18 mouse cellular contexts compared by ENCODE assay signal in the genomic region with DNA sequence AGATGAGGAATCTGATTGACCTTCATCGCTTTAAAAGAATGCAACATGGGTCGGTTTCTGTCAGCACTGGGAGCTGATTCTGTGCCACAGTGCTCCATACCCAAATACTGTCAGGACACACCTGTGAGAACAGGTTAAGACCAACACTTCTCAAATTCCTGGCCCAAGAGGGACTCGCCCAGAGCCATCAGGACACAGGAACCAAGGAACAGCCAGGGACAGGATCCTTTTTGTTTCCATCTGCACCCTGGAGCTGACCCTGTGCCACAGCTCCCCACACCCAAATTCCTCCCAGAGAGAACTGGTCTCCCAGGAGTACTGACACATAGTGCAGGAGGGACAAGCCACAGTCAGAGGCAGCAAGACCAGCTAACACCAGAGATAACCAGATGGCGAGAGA.
"Had no signal": no experiment of that assay in that cellular context is flagged by ENCODE, and none has a peak within 500 bp of the region (broad histone marks: within the 10 kb centered on the region; RNA-seq: fewer than 3 reads in every experiment).

No protein-coding gene starts in this region.

- H3K27ac ChIP-seq: lung, embryonic 15.5 days; macrophage; midbrain, embryonic 13.5 days; midbrain, embryonic 15.5 days; neural tube, embryonic 12.5 days had no signal

- H3K9ac ChIP-seq: liver, postnatal 0 days; lung, embryonic 15.5 days; midbrain, embryonic 13.5 days; midbrain, embryonic 15.5 days; neural tube, embryonic 12.5 days had no signal

- H3K4me1 ChIP-seq: lung, embryonic 15.5 days; midbrain, embryonic 13.5 days; midbrain, embryonic 15.5 days; neural tube, embryonic 12.5 days had no signal

- H3K9me3 ChIP-seq: lung, embryonic 15.5 days; megakaryocyte, embryonic 14.5 days; midbrain, embryonic 15.5 days; neural tube, embryonic 12.5 days had no signal

- DNase-seq: liver, postnatal 0 days; lung, adult 2 months; lung, postnatal 14 days; lung, postnatal 36 days; right cerebral cortex, postnatal 25 days; right cerebral cortex, postnatal 4 days; spleen, adult 18-20 months; thymus, adult 18-20 months; thymus, postnatal 25 days; thymus, postnatal 4 days had no signal

- ATAC-seq: liver, postnatal 0 days; lung, postnatal 0 days; midbrain, embryonic 13.5 days; midbrain, embryonic 15.5 days had no signal

- H3K36me3 ChIP-seq: lung, embryonic 15.5 days had no signal

- H3K4me2 ChIP-seq: lung, embryonic 15.5 days; midbrain, embryonic 11.5 days; midbrain, embryonic 13.5 days; midbrain, embryonic 15.5 days; neural tube, embryonic 12.5 days had no signal

- H3K4me3 ChIP-seq: lung, embryonic 15.5 days; megakaryocyte, embryonic 14.5 days; midbrain, embryonic 13.5 days; midbrain, embryonic 15.5 days; neural tube, embryonic 12.5 days had no signal

- H3K27me3 ChIP-seq: lung, embryonic 15.5 days; megakaryocyte, embryonic 14.5 days; midbrain, embryonic 13.5 days; midbrain, embryonic 15.5 days; neural tube, embryonic 12.5 days had no signal
